Mouse (Mus musculus): ENCODE results near the gene Nppc. TPM values are rescaled to one million over a fixed set of nuclear protein-coding genes. Genes with fewer than 3 reads are reported as not detected.

Nppc gene
- total and polyA plus RNA-seq, 3 experiments, result not detected

DNA sequence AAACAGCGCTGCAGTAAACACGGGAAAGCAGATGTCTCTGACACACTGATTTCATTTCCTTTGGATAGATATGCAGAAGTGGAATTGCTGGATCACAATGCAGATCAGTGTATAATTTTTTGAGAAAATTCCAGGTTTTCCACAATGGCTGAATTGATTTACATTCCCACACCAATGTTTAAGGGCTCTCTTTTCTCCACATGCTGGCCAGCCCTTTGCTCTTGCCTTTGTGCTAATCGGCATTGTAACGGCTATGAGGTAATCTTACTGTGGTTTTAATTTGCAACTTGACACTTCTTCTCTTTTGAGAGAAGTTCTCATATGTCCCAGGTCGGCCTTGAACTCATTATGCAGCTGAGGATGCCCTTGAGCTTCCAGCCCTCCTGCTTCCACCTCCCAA is 20.7 kb upstream of the Nppc start:
- no peaks in the 10 kb centered on the region for H3K9me3 ChIP-seq (replicated peaks; ENCODE audit: insufficient read depth, low read length)
- H3K9ac ChIP-seq (ENCODE audit: control insufficient read depth, low read depth, low read length, poor library complexity, severe bottlenecking), result no peak overlapping the region
- no peak overlapping the region for H3K4me3 ChIP-seq (ENCODE audit: control insufficient read depth in 1 of 2, insufficient read depth in 1 of 2, low read depth in 2 of 2, low read length in 2 of 2)
- DNase-seq (ENCODE audit: low read depth, low spot score), result no peak
- no peak for TF ChIP-seq USF1 (IDR thresholded peaks at IDR 0.05; ENCODE audit: low read depth, low read length)
- no peak for TF ChIP-seq NELFE (IDR thresholded peaks at IDR 0.05; ENCODE audit: low read depth, low read length)
- no peak for TF ChIP-seq MEF2A (IDR thresholded peaks at IDR 0.05; ENCODE audit: extremely low read depth, insufficient replicate concordance, low read depth, low read length, poor library complexity, severe bottlenecking)
- no peak for TF ChIP-seq GABPA (IDR thresholded peaks at IDR 0.05; ENCODE audit: low read depth, low read length)
- no peak for TF ChIP-seq RCOR1 (IDR thresholded peaks at IDR 0.05; ENCODE audit: low read depth, low read length)
- TF ChIP-seq USF2 (IDR thresholded peaks at IDR 0.05; ENCODE audit: borderline replicate concordance in 1 of 2, insufficient read depth in 1 of 2, low read depth in 1 of 2, low read length in 2 of 2), result no peak
- TF ChIP-seq MXI1 (IDR thresholded peaks at IDR 0.05; ENCODE audit: low read depth, low read length), result no peak
- no peak for TF ChIP-seq TCF12 (IDR thresholded peaks at IDR 0.05; ENCODE audit: low read depth, low read length)
- no peak for TF ChIP-seq SMC3 (IDR thresholded peaks at IDR 0.05; ENCODE audit: low read depth, low read length)
- TF ChIP-seq ZNF384 (IDR thresholded peaks at IDR 0.05; ENCODE audit: low read depth, low read length), result no peak
- H3K4me1 ChIP-seq (ENCODE audit: control insufficient read depth in 1 of 2, insufficient read depth in 2 of 2, low read length in 2 of 2), result no peaks in the 10 kb centered on the region
- no peaks in the 10 kb centered on the region for H3K36me3 ChIP-seq (ENCODE audit: control insufficient read depth in 1 of 2, insufficient read depth in 2 of 2, low read length in 2 of 2)
- H3K27me3 ChIP-seq (ENCODE audit: control insufficient read depth in 1 of 2, insufficient read depth in 2 of 2, low read length in 2 of 2), result peaks cover 5 to 10% of the 10 kb centered on the region in 2 experiments
- no peaks in the 10 kb centered on the region for H3K79me2 ChIP-seq (ENCODE audit: control insufficient read depth, insufficient read depth, low read length, poor library complexity)
- H3K27ac ChIP-seq (ENCODE audit: control insufficient read depth, low read depth, low read length), result no peak overlapping the region

DNA sequence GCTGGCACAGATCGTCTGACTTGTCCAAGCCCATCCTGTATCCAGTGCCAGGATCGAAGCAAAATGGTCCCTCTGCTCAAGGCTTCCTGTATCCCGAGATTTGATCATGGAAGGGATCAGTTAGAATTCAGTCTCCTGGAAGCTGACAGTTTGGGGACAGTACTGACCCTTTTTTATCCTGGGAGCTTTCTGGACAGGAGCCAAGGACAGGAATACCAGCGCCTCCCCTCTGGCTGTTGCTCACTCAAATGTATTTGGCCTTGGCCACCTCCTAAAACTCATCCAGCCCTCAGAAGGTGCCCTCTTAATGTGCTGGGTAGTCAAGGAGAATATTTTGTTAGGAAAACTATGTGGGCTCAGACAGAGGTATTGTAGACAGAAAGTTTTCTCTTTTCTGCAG is 16.9 kb upstream of the Nppc start:
- Histone ChIP-seq H3K79me2 (ENCODE audit: control insufficient read depth, insufficient read depth, low read length, poor library complexity) (no peaks in the 10 kb centered on the region), H3K9ac (ENCODE audit: control insufficient read depth, low read depth, low read length, poor library complexity, severe bottlenecking) (no peak overlapping the region), H3K4me1 (ENCODE audit: control insufficient read depth in 1 of 2, insufficient read depth in 2 of 2, low read length in 2 of 2) (no peaks in the 10 kb centered on the region), H3K4me3 (ENCODE audit: control insufficient read depth in 1 of 2, insufficient read depth in 1 of 2, low read depth in 2 of 2, low read length in 2 of 2) (no peak overlapping the region), H3K36me3 (ENCODE audit: control insufficient read depth in 1 of 2, insufficient read depth in 2 of 2, low read length in 2 of 2) (no peaks in the 10 kb centered on the region), H3K9me3 (replicated peaks; ENCODE audit: insufficient read depth, low read length) (no peaks in the 10 kb centered on the region), H3K27me3 (ENCODE audit: control insufficient read depth in 1 of 2, insufficient read depth in 2 of 2, low read length in 2 of 2) (peaks cover 15 to 26% of the 10 kb centered on the region in 2 experiments), H3K27ac (ENCODE audit: control insufficient read depth, low read depth, low read length) (no peak overlapping the region)
- TF ChIP-seq CTCF (IDR thresholded peaks at IDR 0.05 in 2 of 3, conservative IDR thresholded peaks at IDR 0.05 in 1 of 3; ENCODE audit: control insufficient read depth in 1 of 3, insufficient read depth in 1 of 3, low read depth in 2 of 3, low read length in 3 of 3, poor library complexity in 1 of 3, severe bottlenecking in 1 of 3), result no peak
- no peak for TF ChIP-seq HCFC1 (IDR thresholded peaks at IDR 0.05; ENCODE audit: low read depth, low read length)
- TF ChIP-seq TAL1 (IDR thresholded peaks at IDR 0.05; ENCODE audit: low read length), result no peak
- TF ChIP-seq MAFK (IDR thresholded peaks at IDR 0.05; ENCODE audit: borderline replicate concordance, low read depth, low read length), result no peak
- no peak for TF ChIP-seq MEF2A (IDR thresholded peaks at IDR 0.05; ENCODE audit: extremely low read depth, insufficient replicate concordance, low read depth, low read length, poor library complexity, severe bottlenecking)
- TF ChIP-seq SMC3 (IDR thresholded peaks at IDR 0.05; ENCODE audit: low read depth, low read length), result no peak
- no peak for TF ChIP-seq USF1 (IDR thresholded peaks at IDR 0.05; ENCODE audit: low read depth, low read length)
- TF ChIP-seq USF2 (IDR thresholded peaks at IDR 0.05; ENCODE audit: borderline replicate concordance in 1 of 2, insufficient read depth in 1 of 2, low read depth in 1 of 2, low read length in 2 of 2), result no peak
- TF ChIP-seq MYC (IDR thresholded peaks at IDR 0.05; ENCODE audit: low read depth, low read length), result no peak
- no peak for TF ChIP-seq KAT2A (conservative IDR thresholded peaks at IDR 0.05; ENCODE audit: low read depth, low read length)
- TF ChIP-seq NELFE (IDR thresholded peaks at IDR 0.05; ENCODE audit: low read depth, low read length), result no peak
- TF ChIP-seq RCOR1 (IDR thresholded peaks at IDR 0.05; ENCODE audit: low read depth, low read length), result no peak
- TF ChIP-seq MAZ (IDR thresholded peaks at IDR 0.05; ENCODE audit: low read depth, low read length), result no peak
- no peak for TF ChIP-seq MYB (IDR thresholded peaks at IDR 0.05; ENCODE audit: low read depth, low read length)
- TF ChIP-seq JUND (IDR thresholded peaks at IDR 0.05; ENCODE audit: low read depth, low read length), result no peak
- TF ChIP-seq POLR2AphosphoS2 (IDR thresholded peaks at IDR 0.05; ENCODE audit: low read length), result no peak
- no peak for TF ChIP-seq POLR2AphosphoS5 (IDR thresholded peaks at IDR 0.05; ENCODE audit: borderline replicate concordance, low read depth, low read length)
- no peak for TF ChIP-seq MAX (IDR thresholded peaks at IDR 0.05; ENCODE audit: low read length)
- DNase-seq (ENCODE audit: low read depth, low spot score), result no peak
